Mouse (Mus musculus) heart, embryonic 15.5 days (tissue): ENCODE results near the gene Helz. TPM values are rescaled to one million over a fixed set of nuclear protein-coding genes. Genes with fewer than 3 reads are reported as not detected.

Experiments
- ATAC-seq: fragments of 200-750 bp; cut with Nextera tagmentation; replicated peaks from 2 replicates; pipeline ENCODE4 v1.8.0; 2017; ENCODE audit warnings: low read depth, moderate TSS enrichment; ENCODE audit not compliant: insufficient number of reproducible peaks, insufficient read depth, low FRiP score
- H3K27ac ChIP-seq: fragments of 300-500 bp; sonication (generic); 2 replicates; pipeline ENCODE4 v1.5.1; 2015; ENCODE audit warnings: mild to moderate bottlenecking, inconsistent platforms
- H3K27me3 ChIP-seq: fragments of 300-500 bp; sonication (generic); 2 replicates; pipeline ENCODE4 v1.6.1; 2015; ENCODE audit warnings: inconsistent platforms
- H3K36me3 ChIP-seq: fragments of 300-500 bp; sonication (generic); 2 replicates; pipeline ENCODE4 v1.6.1; 2015; ENCODE audit warnings: mild to moderate bottlenecking, inconsistent platforms
- H3K4me1 ChIP-seq: fragments of 300-500 bp; sonication (generic); replicated peaks from 2 replicates; pipeline ENCODE4 v1.6.1; 2015; ENCODE audit warnings: inconsistent platforms
- H3K4me2 ChIP-seq: fragments of 300-500 bp; sonication (generic); 2 replicates; pipeline ENCODE4 v1.6.1; 2015; ENCODE audit warnings: inconsistent platforms, mild to moderate bottlenecking, moderate library complexity
- H3K4me3 ChIP-seq: fragments of 300-500 bp; sonication (generic); 2 replicates; pipeline ENCODE4 v1.5.1; 2015; ENCODE audit warnings: mild to moderate bottlenecking, inconsistent platforms
- H3K9ac ChIP-seq: fragments of 300-500 bp; sonication (generic); 2 replicates; pipeline ENCODE4 v1.6.1; 2015; ENCODE audit warnings: mild to moderate bottlenecking, inconsistent platforms
- H3K9me3 ChIP-seq: fragments of 300-500 bp; sonication (generic); replicated peaks from 2 replicates; pipeline ENCODE4 v1.6.1; 2016; ENCODE audit warnings: inconsistent platforms
- WGBS: fragments of 180-500 bp; shearing (Covaris S2); methylation state at CpG from one replicate; pipeline ENCODE4 v1.1.7; 2015; ENCODE audit warnings: mixed read lengths; 5-methylcytosine and 5-hydroxymethylcytosine counted together
- polyA plus RNA-seq: library from polyadenylated mRNA; unstranded; fragments of >200 nt; fragmentation: Nextera tagmentation; extraction: Ambion mirVana; gene quantifications from 2 replicates; pipeline ENCODE4 v1.2.1, GENCODE M21; 2015

Gene Helz
- polyA plus RNA-seq, 1 experiment from 2014 or later = 11.7 TPM

DNA sequence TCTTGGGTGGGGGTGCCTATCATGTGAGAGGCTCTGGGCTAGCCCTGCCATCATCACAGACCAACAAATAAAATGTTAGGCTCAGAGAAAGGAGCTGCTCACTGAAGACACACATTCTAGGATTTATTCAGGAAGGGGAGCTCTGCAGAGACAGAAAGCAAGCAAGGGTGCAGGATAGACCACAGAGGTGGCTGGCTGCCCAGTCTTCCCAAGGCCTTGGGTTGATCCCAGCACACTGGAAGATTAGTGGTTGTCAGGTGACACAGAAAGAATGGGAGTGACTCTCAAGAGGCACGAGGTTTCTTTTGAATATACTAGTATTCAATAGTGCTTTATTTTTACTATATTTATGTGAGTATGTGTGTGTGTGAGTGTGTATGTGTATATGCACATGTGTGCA is 26.6 kb upstream of the Helz start:
- no peak for ATAC-seq
- 48% methylated on average over 1 of the region's 1 CpGs for whole genome bisulfite sequencing
- Histone ChIP-seq H3K4me3 (no peak overlapping the region), H3K4me1 (no peaks in the 10 kb centered on the region), H3K9me3 (no peaks in the 10 kb centered on the region), H3K27me3 (no peaks in the 10 kb centered on the region), H3K4me2 (no peak overlapping the region), H3K9ac (no peak overlapping the region), H3K36me3 (no peaks in the 10 kb centered on the region), H3K27ac (no peak overlapping the region)

DNA sequence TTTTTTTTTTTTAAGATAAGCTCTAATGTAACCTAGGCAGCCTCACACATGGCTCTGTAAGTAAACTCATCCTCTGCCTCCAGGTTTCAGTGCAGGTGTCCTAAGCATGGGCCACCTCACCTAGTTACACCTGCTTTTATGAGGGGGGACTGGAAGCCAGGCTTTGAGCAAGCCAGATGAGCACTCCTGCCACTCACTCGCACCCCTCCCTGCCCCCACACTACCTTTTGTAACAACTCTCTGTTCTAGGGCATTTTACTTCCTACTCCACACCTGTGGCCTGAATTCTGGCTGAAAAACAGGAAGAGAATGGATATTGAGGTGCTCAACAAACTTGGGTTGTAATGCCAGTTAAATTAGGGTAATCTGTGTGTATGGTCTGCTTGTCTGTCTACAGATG is 22.8 kb upstream of the Helz start:
- 57% methylated on average over 1 of the region's 1 CpGs for WGBS
- Histone ChIP-seq H3K27me3 (no peaks in the 10 kb centered on the region), H3K4me2 (no peak overlapping the region), H3K4me3 (no peak overlapping the region), H3K9me3 (no peaks in the 10 kb centered on the region), H3K4me1 (no peaks in the 10 kb centered on the region), H3K9ac (no peak overlapping the region), H3K36me3 (no peaks in the 10 kb centered on the region), H3K27ac (no peak overlapping the region)
- no peak for ATAC-seq

DNA sequence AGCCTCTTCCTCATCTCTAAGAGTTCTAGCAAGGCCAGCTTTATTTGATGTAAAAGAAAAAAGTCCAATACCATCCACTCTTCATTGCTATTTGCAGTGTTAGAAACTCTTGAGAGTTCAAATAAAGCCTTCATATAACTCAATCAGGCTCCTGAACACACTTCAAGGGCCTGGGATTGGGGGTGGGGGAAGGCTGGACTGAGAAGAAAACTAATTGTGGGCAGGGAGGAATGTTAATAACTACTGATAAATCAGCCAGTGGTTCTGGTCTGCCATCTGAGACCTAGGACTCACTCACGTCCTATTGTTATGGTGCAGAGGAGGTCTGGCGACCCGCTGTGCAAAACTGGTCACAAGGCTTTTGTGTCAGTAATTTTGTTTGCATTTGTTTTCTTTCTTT is 20.1 kb upstream of the Helz start:
- H3K9ac ChIP-seq = no peak overlapping the region
- no peaks in the 10 kb centered on the region for H3K27me3 ChIP-seq
- no peak overlapping the region for H3K4me2 ChIP-seq
- no peak overlapping the region for H3K27ac ChIP-seq
- no peaks in the 10 kb centered on the region for H3K9me3 ChIP-seq
- 66% methylated on average over 3 of the region's 3 CpGs for WGBS
- no peak for ATAC-seq
- H3K36me3 ChIP-seq = no peaks in the 10 kb centered on the region
- H3K4me1 ChIP-seq = no peaks in the 10 kb centered on the region
- H3K4me3 ChIP-seq = no peak overlapping the region

DNA sequence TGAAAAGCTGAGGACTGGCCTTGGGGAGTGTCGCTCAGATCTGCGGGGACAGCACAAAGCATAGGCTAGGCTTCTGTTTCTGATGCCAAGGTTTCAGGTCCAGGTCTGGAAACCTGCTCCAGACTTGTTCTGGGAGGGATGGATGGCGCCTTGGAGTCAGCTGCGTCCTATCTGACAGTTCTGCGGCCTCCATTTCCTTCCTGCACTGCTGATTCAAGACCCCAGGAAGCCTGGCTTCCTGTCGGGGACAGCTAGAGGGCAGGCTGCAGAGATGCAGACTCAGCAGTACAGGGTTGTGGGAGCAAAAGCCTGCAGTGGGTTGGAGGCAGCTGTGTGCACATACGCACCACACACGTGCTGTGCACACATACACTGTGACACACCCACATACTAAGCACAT is 18.4 kb upstream of the Helz start:
- Histone ChIP-seq H3K9me3 (no peaks in the 10 kb centered on the region), H3K4me2 (no peak overlapping the region), H3K36me3 (no peaks in the 10 kb centered on the region), H3K4me3 (no peak overlapping the region), H3K4me1 (no peaks in the 10 kb centered on the region), H3K27ac (peak overlapping the region; percentile 54), H3K27me3 (no peaks in the 10 kb centered on the region), H3K9ac (no peak overlapping the region)
- peak; percentile 73 for ATAC-seq
- 27% methylated on average over 8 of the region's 8 CpGs for WGBS

DNA sequence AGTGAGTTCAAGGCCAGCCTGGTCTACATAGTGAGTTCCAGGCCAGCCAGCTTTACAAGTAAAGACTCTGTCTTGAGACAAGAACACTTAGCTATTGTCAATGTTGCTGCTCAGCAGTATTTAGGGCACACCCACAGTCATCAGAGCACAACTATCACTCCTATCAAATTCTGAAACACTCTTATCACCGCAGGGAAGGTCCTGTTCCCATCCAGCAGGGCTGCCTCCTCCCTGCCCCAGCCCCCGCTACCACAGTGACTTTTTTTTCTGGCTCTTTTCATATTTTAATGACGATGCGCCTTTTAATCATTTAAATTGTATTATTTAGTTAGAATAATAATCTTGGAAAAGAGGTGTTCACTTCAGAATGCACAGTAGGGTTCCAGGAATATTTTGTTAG is 16.3 kb upstream of the Helz start:
- no peaks in the 10 kb centered on the region for H3K36me3 ChIP-seq
- H3K9me3 ChIP-seq = no peaks in the 10 kb centered on the region
- WGBS = 57% methylated on average over 4 of the region's 4 CpGs
- H3K4me2 ChIP-seq = no peak overlapping the region
- no peak overlapping the region for H3K27ac ChIP-seq
- H3K4me3 ChIP-seq = no peak overlapping the region
- H3K9ac ChIP-seq = no peak overlapping the region
- no peak for ATAC-seq
- no peaks in the 10 kb centered on the region for H3K4me1 ChIP-seq
- H3K27me3 ChIP-seq = no peaks in the 10 kb centered on the region

DNA sequence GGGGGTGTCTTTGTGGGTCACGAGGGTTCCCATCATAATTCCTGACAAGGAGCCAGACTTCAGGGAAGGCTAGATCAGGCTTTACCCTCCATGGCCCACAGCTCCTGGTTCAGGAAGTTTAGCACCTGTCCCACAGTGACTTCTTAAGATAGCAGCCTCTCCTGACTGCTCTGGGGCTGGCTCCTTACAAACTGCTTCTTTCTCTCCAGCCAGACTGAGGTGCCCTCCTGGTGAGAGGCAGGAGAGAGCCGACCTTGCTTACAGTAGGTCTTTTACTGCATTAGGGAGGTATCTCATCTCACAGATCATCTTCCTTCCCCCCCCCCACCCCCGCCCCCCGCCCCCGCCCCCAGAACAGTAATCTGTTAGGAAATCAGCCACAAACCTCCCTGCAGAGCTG is 15.5 kb upstream of the Helz start:
- Histone ChIP-seq H3K4me2 (no peak overlapping the region), H3K9ac (no peak overlapping the region), H3K4me1 (no peaks in the 10 kb centered on the region), H3K4me3 (no peak overlapping the region), H3K27me3 (no peaks in the 10 kb centered on the region), H3K9me3 (no peaks in the 10 kb centered on the region), H3K36me3 (no peaks in the 10 kb centered on the region), H3K27ac (no peak overlapping the region)
- ATAC-seq = no peak
- WGBS = 42% methylated on average over 5 of the region's 5 CpGs

DNA sequence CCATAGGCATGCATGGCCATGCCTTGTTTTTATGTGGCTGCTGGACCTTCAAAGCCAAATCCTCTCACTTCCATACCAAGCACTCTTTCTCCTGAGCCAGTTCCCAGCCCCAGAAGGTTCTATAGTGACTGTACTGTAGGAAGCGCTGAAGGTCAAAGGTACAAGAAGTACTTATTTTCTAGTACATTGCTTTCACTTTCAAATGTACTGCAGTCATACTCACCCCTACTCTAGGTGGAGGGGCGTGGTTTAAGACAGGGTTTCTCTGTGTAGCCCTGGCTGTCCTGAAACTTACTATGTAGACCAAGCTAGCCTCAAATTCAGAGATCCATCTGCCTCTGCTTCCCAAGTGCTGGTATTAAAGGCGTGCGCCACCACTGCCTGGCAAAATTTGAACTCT is 8.7 kb upstream of the Helz start:
- no peaks in the 10 kb centered on the region for H3K36me3 ChIP-seq
- WGBS = 85% methylated on average over 4 of the region's 4 CpGs
- H3K4me3 ChIP-seq = no peak overlapping the region
- H3K9ac ChIP-seq = no peak overlapping the region
- no peak overlapping the region for H3K4me2 ChIP-seq
- H3K9me3 ChIP-seq = no peaks in the 10 kb centered on the region
- no peak overlapping the region for H3K27ac ChIP-seq
- no peaks in the 10 kb centered on the region for H3K4me1 ChIP-seq
- no peak for ATAC-seq
- no peaks in the 10 kb centered on the region for H3K27me3 ChIP-seq

DNA sequence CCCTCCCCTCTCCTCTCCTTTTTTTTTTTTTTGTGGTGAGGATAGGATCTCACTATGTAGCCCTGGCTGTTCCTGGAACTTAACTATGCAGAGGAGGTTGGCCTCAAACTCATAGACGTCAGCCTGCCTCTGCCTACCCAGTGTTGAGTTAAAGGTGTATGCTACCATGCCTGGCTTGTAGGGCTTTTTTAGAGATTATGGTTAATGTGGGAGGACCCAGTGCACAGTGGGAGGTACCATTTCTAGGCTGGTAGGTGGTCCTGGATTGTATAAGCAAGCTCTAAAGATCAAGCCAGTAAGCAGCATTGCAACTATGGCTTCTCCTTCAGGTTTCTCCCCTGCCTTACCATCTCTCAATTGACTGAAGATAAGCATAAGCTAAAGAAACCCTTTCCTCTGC is 7.4 kb upstream of the Helz start:
- H3K36me3 ChIP-seq = no peaks in the 10 kb centered on the region
- H3K9ac ChIP-seq = no peak overlapping the region
- no peak overlapping the region for H3K4me3 ChIP-seq
- H3K27ac ChIP-seq = no peak overlapping the region
- H3K9me3 ChIP-seq = no peaks in the 10 kb centered on the region
- H3K4me2 ChIP-seq = no peak overlapping the region
- ATAC-seq = no peak
- 46% methylated on average over 1 of the region's 1 CpGs for WGBS
- H3K27me3 ChIP-seq = no peaks in the 10 kb centered on the region; the same call in 1 of the 2 replicates
- no peaks in the 10 kb centered on the region for H3K4me1 ChIP-seq

DNA sequence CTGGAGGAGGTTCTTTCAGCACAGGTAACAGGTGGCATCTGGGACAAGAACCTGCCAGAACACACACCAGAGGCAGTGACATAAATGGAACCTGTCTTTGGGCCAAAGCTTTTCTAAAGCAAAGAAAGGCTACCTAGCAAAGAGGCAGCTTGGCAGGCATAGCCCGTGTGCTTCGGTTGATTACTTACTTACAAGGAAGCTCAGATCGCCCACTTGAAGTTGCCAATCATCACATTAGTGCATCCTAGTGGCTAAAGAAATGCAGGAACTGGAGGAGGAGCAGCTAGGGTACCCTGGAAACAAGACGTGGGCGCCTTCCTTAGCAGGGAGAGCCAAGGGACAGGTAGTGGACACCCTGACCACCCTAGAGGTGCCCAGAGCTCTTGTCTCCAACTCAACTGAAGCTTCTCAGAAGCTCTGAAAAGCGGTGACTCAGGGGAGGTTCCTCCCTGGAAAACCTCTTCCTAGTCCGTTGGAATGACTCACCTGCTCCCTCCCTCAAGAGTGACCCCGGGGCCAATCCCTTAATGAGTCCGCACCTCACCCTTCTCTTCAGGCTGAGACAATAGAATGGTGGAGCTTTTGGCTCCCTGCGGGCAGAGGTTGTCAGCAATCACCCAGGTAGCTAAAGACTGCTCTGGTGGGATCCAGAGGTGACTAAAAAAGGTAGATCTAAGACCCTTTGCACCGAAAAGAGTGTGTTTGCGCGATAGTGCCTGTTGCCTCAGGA is 1.8 kb upstream of the Helz start:
- Histone ChIP-seq H3K4me1 (peaks cover 16% of the 10 kb centered on the region), H3K36me3 (peaks cover 7% of the 10 kb centered on the region; the same call in 1 of the 2 replicates), H3K27ac (no peak overlapping the region), H3K27me3 (peaks cover 9% of the 10 kb centered on the region), H3K9ac (no peak overlapping the region), H3K9me3 (no peaks in the 10 kb centered on the region), H3K4me3 (peak overlapping the region; percentile 87; the same call in 1 of the 2 replicates), H3K4me2 (peak overlapping the region; percentile 100; the same call in 1 of the 2 replicates)
- no peak for ATAC-seq
- WGBS = 29% methylated on average over 13 of the region's 13 CpGs

DNA sequence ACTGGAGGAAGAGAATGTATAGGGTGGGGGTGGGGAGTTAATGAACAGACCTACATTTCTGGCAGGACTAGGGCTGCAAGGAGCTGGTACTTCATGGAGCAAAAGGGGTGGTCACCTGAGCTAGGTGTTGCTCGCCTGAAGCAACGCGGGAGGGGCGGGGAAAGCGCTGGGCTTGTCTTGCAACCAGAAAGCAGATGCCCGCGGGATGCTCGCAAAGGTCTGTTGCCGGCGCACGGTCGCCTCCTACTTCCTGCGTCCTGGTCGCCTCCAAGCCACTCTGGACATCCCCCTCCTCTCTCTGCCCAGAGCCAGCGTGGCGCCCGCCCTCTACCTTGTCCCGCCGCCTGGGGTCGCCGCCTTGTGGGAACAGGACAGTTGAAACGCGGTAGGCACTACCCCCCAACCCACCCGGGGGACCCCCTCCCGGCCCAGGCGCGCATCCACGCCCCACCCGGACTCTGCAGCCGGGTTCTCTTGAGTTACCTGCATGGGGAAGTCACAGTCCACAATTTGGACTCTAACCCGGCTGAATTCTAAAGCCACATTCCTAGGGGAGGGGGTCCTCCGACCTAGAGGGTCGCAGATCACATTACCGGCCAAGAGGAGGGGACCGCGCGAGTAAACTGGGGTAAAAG is 946 bp upstream of the Helz start:
- ATAC-seq = peak; percentile 48; the same call in 1 of the 2 replicates
- under 1% methylated on average over 36 of the region's 37 CpGs for WGBS
- peak overlapping the region; percentile 82 for H3K9ac ChIP-seq
- H3K4me2 ChIP-seq = peak overlapping the region; percentile 100
- peaks cover 23% of the 10 kb centered on the region for H3K4me1 ChIP-seq
- H3K9me3 ChIP-seq = no peaks in the 10 kb centered on the region
- H3K27ac ChIP-seq = peak overlapping the region; percentile 79
- peaks cover 9% of the 10 kb centered on the region for H3K27me3 ChIP-seq
- H3K4me3 ChIP-seq = peak overlapping the region; percentile 87
- peaks cover 9% of the 10 kb centered on the region for H3K36me3 ChIP-seq

DNA sequence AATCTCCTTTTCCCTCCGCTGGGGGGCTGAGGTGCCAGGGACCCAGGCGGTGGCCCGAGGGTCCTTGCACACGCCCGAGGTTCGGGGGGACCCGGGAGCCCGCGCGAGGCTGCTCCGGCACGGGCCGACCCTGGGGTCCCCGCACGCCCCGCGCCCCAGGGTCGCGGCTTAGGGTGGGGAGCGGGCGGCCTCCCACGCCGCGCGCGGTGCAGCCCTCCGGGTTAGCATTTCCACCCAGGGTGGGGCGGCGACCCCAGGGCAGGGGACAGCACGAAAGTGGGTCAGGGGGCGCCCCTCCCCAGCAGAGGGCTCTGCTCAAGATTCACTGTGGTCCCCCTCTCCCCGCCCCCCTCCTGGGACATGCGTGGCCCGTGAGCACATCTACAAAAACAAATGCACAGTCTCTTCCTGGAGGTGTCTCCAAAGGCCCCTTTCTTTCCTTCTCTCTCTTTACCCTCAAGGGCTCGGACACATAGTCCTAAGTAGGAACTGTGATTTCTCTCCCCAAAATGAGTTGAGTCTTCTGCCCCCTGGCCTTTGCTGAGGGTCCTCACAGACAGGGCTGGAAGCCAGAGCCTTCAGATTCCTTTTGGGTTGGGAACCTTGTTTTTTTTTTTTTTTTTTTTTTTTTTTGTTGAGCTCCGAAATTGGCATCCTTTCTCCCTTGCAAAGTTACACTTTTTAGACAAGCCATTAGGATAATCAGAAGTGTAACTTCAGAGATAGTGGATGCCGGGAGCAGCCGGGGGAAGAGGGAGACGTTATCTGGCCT is 660 bp downstream of the Helz start:
- peak overlapping the region; percentile 87 for H3K4me3 ChIP-seq
- WGBS = 1% methylated on average over 39 of the region's 39 CpGs
- H3K4me1 ChIP-seq = peaks cover 23% of the 10 kb centered on the region
- peaks cover 9% of the 10 kb centered on the region for H3K27me3 ChIP-seq
- peaks cover 18% of the 10 kb centered on the region for H3K36me3 ChIP-seq
- peak overlapping the region; percentile 79 for H3K27ac ChIP-seq
- H3K4me2 ChIP-seq = peak overlapping the region; percentile 100
- ATAC-seq = peak; percentile 48
- no peaks in the 10 kb centered on the region for H3K9me3 ChIP-seq
- H3K9ac ChIP-seq = peak overlapping the region; percentile 82
